Mouse (Mus musculus): Measurements from ENCODE around the gene Dcun1d4. TPM values are rescaled to one million over a fixed set of nuclear protein-coding genes. Genes with fewer than 3 reads are reported as not detected.

Gene Dcun1d4
- polyA plus RNA-seq, 1 experiment from 2014 or later = 71.0 TPM

- no peak overlapping the region for H3K27ac ChIP-seq (ENCODE audit: low read depth, low read length)
- ATAC-seq (ENCODE audit: insufficient read depth, low FRiP score, low TSS enrichment) = no peak
- no peak overlapping the region for H3K9ac ChIP-seq (ENCODE audit: low read length)
- no peak overlapping the region for H3K4me3 ChIP-seq (ENCODE audit: low read depth, low read length)
- no peaks in the 10 kb centered on the region for H3K27me3 ChIP-seq (ENCODE audit: control insufficient read depth, insufficient read depth, low read length)
- 87% methylated on average over 9 of the region's 9 CpGs for WGBS
- no peaks in the 10 kb centered on the region; the same call in 1 of the 2 replicates for H3K36me3 ChIP-seq (ENCODE audit: control insufficient read depth, insufficient read depth, low read length)
- no peaks in the 10 kb centered on the region for H3K4me1 ChIP-seq (ENCODE audit: control insufficient read depth, insufficient read depth, low read length)
- no peak overlapping the region for H3K4me2 ChIP-seq (ENCODE audit: low read depth)
- no peak for DNase-seq (ENCODE audit: low spot score)
- no peaks in the 10 kb centered on the region for H3K9me3 ChIP-seq (ENCODE audit: control insufficient read depth, low read length)
Measured at GRCm38 (mm10) chr5:73532879-73533278, 52.1 kb downstream of the Dcun1d4 start.

- Histone ChIP-seq H3K27me3 (ENCODE audit: control insufficient read depth, insufficient read depth, low read length) (no peaks in the 10 kb centered on the region), H3K9me3 (ENCODE audit: control insufficient read depth, low read length) (no peaks in the 10 kb centered on the region), H3K4me1 (ENCODE audit: control insufficient read depth, insufficient read depth, low read length) (no peaks in the 10 kb centered on the region), H3K4me3 (ENCODE audit: low read depth, low read length) (no peak overlapping the region), H3K9ac (ENCODE audit: low read length) (no peak overlapping the region), H3K36me3 (ENCODE audit: control insufficient read depth, insufficient read depth, low read length) (peaks cover 2% of the 10 kb centered on the region; the same call in 1 of the 2 replicates), H3K4me2 (ENCODE audit: low read depth) (no peak overlapping the region), H3K27ac (ENCODE audit: low read depth, low read length) (no peak overlapping the region)
- DNase-seq (ENCODE audit: low spot score) (no peak), ATAC-seq (ENCODE audit: insufficient read depth, low FRiP score, low TSS enrichment) (no peak)
- 89% methylated on average over 12 of the region's 12 CpGs for WGBS
Measured at GRCm38 (mm10) chr5:73537669-73538068, 56.9 kb downstream of the Dcun1d4 start.

GRCm38 (mm10) chr5:73538586-73539298, 57.9 kb downstream of the Dcun1d4 start:
- no peak for ATAC-seq (ENCODE audit: insufficient read depth, low FRiP score, low TSS enrichment)
- Histone ChIP-seq H3K9me3 (ENCODE audit: control insufficient read depth, low read length) (no peaks in the 10 kb centered on the region), H3K4me1 (ENCODE audit: control insufficient read depth, insufficient read depth, low read length) (no peaks in the 10 kb centered on the region), H3K36me3 (ENCODE audit: control insufficient read depth, insufficient read depth, low read length) (peaks cover 2% of the 10 kb centered on the region), H3K27ac (ENCODE audit: low read depth, low read length) (no peak overlapping the region), H3K4me3 (ENCODE audit: low read depth, low read length) (no peak overlapping the region), H3K4me2 (ENCODE audit: low read depth) (no peak overlapping the region), H3K9ac (ENCODE audit: low read length) (no peak overlapping the region), H3K27me3 (ENCODE audit: control insufficient read depth, insufficient read depth, low read length) (no peaks in the 10 kb centered on the region)
- DNase-seq (ENCODE audit: low spot score) = no peak
- 88% methylated on average over 11 of the region's 11 CpGs for WGBS

GRCm38 (mm10) chr5:73539848-73540510, 59.2 kb downstream of the Dcun1d4 start:
- Histone ChIP-seq H3K27ac (ENCODE audit: low read depth, low read length) (no peak overlapping the region), H3K27me3 (ENCODE audit: control insufficient read depth, insufficient read depth, low read length) (no peaks in the 10 kb centered on the region), H3K4me2 (ENCODE audit: low read depth) (no peak overlapping the region), H3K4me3 (ENCODE audit: low read depth, low read length) (no peak overlapping the region), H3K4me1 (ENCODE audit: control insufficient read depth, insufficient read depth, low read length) (no peaks in the 10 kb centered on the region), H3K9ac (ENCODE audit: low read length) (no peak overlapping the region), H3K36me3 (ENCODE audit: control insufficient read depth, insufficient read depth, low read length) (peaks cover 2% of the 10 kb centered on the region), H3K9me3 (ENCODE audit: control insufficient read depth, low read length) (no peaks in the 10 kb centered on the region)
- ATAC-seq (ENCODE audit: insufficient read depth, low FRiP score, low TSS enrichment) (peak; percentile 45; the same call in 1 of the 2 replicates), DNase-seq (ENCODE audit: low spot score) (peak; percentile 46)
- WGBS = 56% methylated on average over 6 of the region's 6 CpGs

- no peaks in the 10 kb centered on the region for H3K9me3 ChIP-seq (ENCODE audit: control insufficient read depth, low read length)
- no peak overlapping the region for H3K4me3 ChIP-seq (ENCODE audit: low read depth, low read length)
- H3K36me3 ChIP-seq (ENCODE audit: control insufficient read depth, insufficient read depth, low read length) = peaks cover 2% of the 10 kb centered on the region
- no peak overlapping the region for H3K9ac ChIP-seq (ENCODE audit: low read length)
- WGBS = 89% methylated on average over 2 of the region's 2 CpGs
- no peaks in the 10 kb centered on the region for H3K27me3 ChIP-seq (ENCODE audit: control insufficient read depth, insufficient read depth, low read length)
- DNase-seq (ENCODE audit: low spot score) (no peak), ATAC-seq (ENCODE audit: insufficient read depth, low FRiP score, low TSS enrichment) (0 out of 2 replicates have a peak, but pooled peaks have one; percentile 6)
- H3K27ac ChIP-seq (ENCODE audit: low read depth, low read length) = no peak overlapping the region
- no peak overlapping the region for H3K4me2 ChIP-seq (ENCODE audit: low read depth)
- H3K4me1 ChIP-seq (ENCODE audit: control insufficient read depth, insufficient read depth, low read length) = no peaks in the 10 kb centered on the region
Measured at GRCm38 (mm10) chr5:73540511-73540871, 59.7 kb downstream of the Dcun1d4 start.

- Histone ChIP-seq H3K9ac (ENCODE audit: low read length) (no peak overlapping the region), H3K36me3 (ENCODE audit: control insufficient read depth, insufficient read depth, low read length) (peaks cover 2% of the 10 kb centered on the region), H3K4me2 (ENCODE audit: low read depth) (no peak overlapping the region), H3K4me3 (ENCODE audit: low read depth, low read length) (no peak overlapping the region), H3K27ac (ENCODE audit: low read depth, low read length) (no peak overlapping the region), H3K4me1 (ENCODE audit: control insufficient read depth, insufficient read depth, low read length) (no peaks in the 10 kb centered on the region), H3K9me3 (ENCODE audit: control insufficient read depth, low read length) (no peaks in the 10 kb centered on the region), H3K27me3 (ENCODE audit: control insufficient read depth, insufficient read depth, low read length) (no peaks in the 10 kb centered on the region)
- 64% methylated on average over 10 of the region's 10 CpGs for WGBS
- DNase-seq (ENCODE audit: low spot score) (no peak), ATAC-seq (ENCODE audit: insufficient read depth, low FRiP score, low TSS enrichment) (no peak)
Measured at GRCm38 (mm10) chr5:73544111-73544753, 63.4 kb downstream of the Dcun1d4 start.

GRCm38 (mm10) chr5:73545641-73546040, 64.8 kb downstream of the Dcun1d4 start:
- H3K4me2 ChIP-seq (ENCODE audit: low read depth) = no peak overlapping the region
- ATAC-seq (ENCODE audit: insufficient read depth, low FRiP score, low TSS enrichment) = no peak
- 62% methylated on average over 6 of the region's 6 CpGs for WGBS

GRCm38 (mm10) chr5:73547252-73547651, 66.5 kb downstream of the Dcun1d4 start:
- no peak for DNase-seq (ENCODE audit: low spot score)
- ATAC-seq (ENCODE audit: insufficient read depth, low FRiP score, low TSS enrichment) = no peak
- H3K9me3 ChIP-seq (ENCODE audit: control insufficient read depth, low read length) = no peaks in the 10 kb centered on the region
- H3K4me1 ChIP-seq (ENCODE audit: control insufficient read depth, insufficient read depth, low read length) = no peaks in the 10 kb centered on the region
- H3K4me2 ChIP-seq (ENCODE audit: low read depth) = no peak overlapping the region
- H3K9ac ChIP-seq (ENCODE audit: low read length) = no peak overlapping the region
- no peak overlapping the region for H3K4me3 ChIP-seq (ENCODE audit: low read depth, low read length)
- H3K27ac ChIP-seq (ENCODE audit: low read depth, low read length) = no peak overlapping the region
- H3K27me3 ChIP-seq (ENCODE audit: control insufficient read depth, insufficient read depth, low read length) = no peaks in the 10 kb centered on the region
- H3K36me3 ChIP-seq (ENCODE audit: control insufficient read depth, insufficient read depth, low read length) = no peaks in the 10 kb centered on the region; the same call in none of the 2 replicates
- WGBS = 95% methylated on average over 7 of the region's 7 CpGs

More at GRCm38 (mm10) chr5:73545641-73546040, 64.8 kb downstream of the Dcun1d4 start:
- no peak overlapping the region for H3K27ac ChIP-seq (ENCODE audit: low read depth, low read length)
- no peak overlapping the region for H3K4me3 ChIP-seq (ENCODE audit: low read depth, low read length)
- H3K27me3 ChIP-seq (ENCODE audit: control insufficient read depth, insufficient read depth, low read length) = no peaks in the 10 kb centered on the region
- no peaks in the 10 kb centered on the region for H3K4me1 ChIP-seq (ENCODE audit: control insufficient read depth, insufficient read depth, low read length)
- H3K9me3 ChIP-seq (ENCODE audit: control insufficient read depth, low read length) = no peaks in the 10 kb centered on the region
- H3K9ac ChIP-seq (ENCODE audit: low read length) = no peak overlapping the region
- H3K36me3 ChIP-seq (ENCODE audit: control insufficient read depth, insufficient read depth, low read length) = peaks cover 2% of the 10 kb centered on the region
- DNase-seq (ENCODE audit: low spot score) = no peak

Measured in neural tube, embryonic 11.5 days (tissue).